10 mouse cellular contexts compared by ENCODE assay signal in the genomic region with DNA sequence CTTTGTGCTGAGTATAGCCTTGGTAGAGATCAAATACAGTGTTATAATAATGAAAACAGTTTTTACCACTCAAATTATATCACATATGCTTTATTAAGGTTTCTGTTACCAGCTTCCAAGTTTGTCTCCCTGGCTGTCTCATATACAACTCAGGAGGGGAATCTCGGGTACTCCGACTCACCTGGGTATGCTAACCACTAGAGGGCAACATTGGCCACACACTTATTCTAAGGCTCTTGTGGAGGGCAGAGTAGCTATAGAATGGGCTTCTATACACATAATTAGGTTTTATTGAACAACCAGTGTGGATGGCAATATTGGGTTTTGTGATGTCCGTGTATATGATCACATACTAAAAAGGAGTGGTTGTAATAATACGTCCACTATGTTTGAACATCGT. TPM values are rescaled to one million over a fixed set of nuclear protein-coding genes. Genes with fewer than 3 reads are reported as not detected.
A peak's percentile ranks its signal among the peaks of the same experiment; 100 is the strongest.
DNase-seq lines count a peak whose midpoint lies in the region; ATAC-seq and TF ChIP-seq lines count a peak whose summit lies in the region.
"Had no signal": no experiment of that assay in that cellular context is flagged by ENCODE, and none has a peak within 500 bp of the region (broad histone marks: within the 10 kb centered on the region; RNA-seq: fewer than 3 reads in every experiment).

No protein-coding gene starts in this region.

- H3K9me3 ChIP-seq in intestine, postnatal 0 days (ENCODE audit: control insufficient read depth): no peaks in the 10 kb centered on the region
- H3K9me3 ChIP-seq in intestine, embryonic 16.5 days (ENCODE audit: control insufficient read depth, low read length): no peaks in the 10 kb centered on the region
- no peaks in the 10 kb centered on the region for H3K9me3 ChIP-seq in ES-Bruce4 (replicated peaks; ENCODE audit: control insufficient read depth, insufficient read depth, low read length, poor library complexity, severe bottlenecking)
- H3K9me3 ChIP-seq in liver, postnatal 0 days (ENCODE audit: low read length): no peaks in the 10 kb centered on the region
- H3K9me3 ChIP-seq: embryonic facial prominence, embryonic 13.5 days; limb, embryonic 15.5 days had no signal

- TF ChIP-seq EP300 in ES-Bruce4 (IDR thresholded peaks at IDR 0.05; ENCODE audit: insufficient read depth, low read depth, low read length): no peak
- no peak for TF ChIP-seq EP300 in liver, postnatal 0 days (IDR thresholded peaks at IDR 0.05; ENCODE audit: low read depth)

- TF ChIP-seq CTCF in intestine, postnatal 0 days (IDR thresholded peaks at IDR 0.05; ENCODE audit: low read depth): peak; percentile 71
- TF ChIP-seq CTCF in ES-Bruce4 (IDR thresholded peaks at IDR 0.05; ENCODE audit: low read depth, low read length): peak; percentile 35
- TF ChIP-seq CTCF in cortical plate, adult 2 months (IDR thresholded peaks at IDR 0.05; ENCODE audit: extremely low read depth, insufficient read depth, low read length): peak; percentile 67
- peak; percentile 69 for TF ChIP-seq CTCF in liver, postnatal 0 days (IDR thresholded peaks at IDR 0.05; ENCODE audit: low read depth)

- H3K4me1 ChIP-seq in intestine, postnatal 0 days (replicated peaks; ENCODE audit: control insufficient read depth, insufficient read depth, low read length): no peaks in the 10 kb centered on the region
- H3K4me1 ChIP-seq in intestine, embryonic 16.5 days (ENCODE audit: control insufficient read depth, insufficient read depth, low read length): no peaks in the 10 kb centered on the region
- no peaks in the 10 kb centered on the region for H3K4me1 ChIP-seq in ES-Bruce4 (ENCODE audit: control insufficient read depth, insufficient read depth, low read length)
- H3K4me1 ChIP-seq in cortical plate, adult 2 months (ENCODE audit: control insufficient read depth, insufficient read depth, low read length): no peaks in the 10 kb centered on the region
- H3K4me1 ChIP-seq in liver, postnatal 0 days (ENCODE audit: insufficient read depth): no peaks in the 10 kb centered on the region
- H3K4me1 ChIP-seq: embryonic facial prominence, embryonic 13.5 days; limb, embryonic 15.5 days had no signal

- H3K36me3 ChIP-seq in intestine, postnatal 0 days (ENCODE audit: control insufficient read depth, insufficient read depth): no peaks in the 10 kb centered on the region
- H3K36me3 ChIP-seq in intestine, embryonic 16.5 days (ENCODE audit: control insufficient read depth, insufficient read depth, low read length): no peaks in the 10 kb centered on the region
- H3K36me3 ChIP-seq in ES-Bruce4 (ENCODE audit: control insufficient read depth, insufficient read depth, low read length, poor library complexity, severe bottlenecking): no peaks in the 10 kb centered on the region
- H3K36me3 ChIP-seq in liver, postnatal 0 days (replicated peaks; ENCODE audit: insufficient read depth, low read length): no peaks in the 10 kb centered on the region
- H3K36me3 ChIP-seq: embryonic facial prominence, embryonic 13.5 days; limb, embryonic 15.5 days had no signal

- no peaks in the 10 kb centered on the region for H3K27me3 ChIP-seq in intestine, postnatal 0 days (replicated peaks; ENCODE audit: control insufficient read depth, insufficient read depth, low read length)
- no peaks in the 10 kb centered on the region for H3K27me3 ChIP-seq in intestine, embryonic 16.5 days (replicated peaks; ENCODE audit: control insufficient read depth, insufficient read depth, low read length)
- no peaks in the 10 kb centered on the region for H3K27me3 ChIP-seq in ES-Bruce4 (ENCODE audit: control insufficient read depth, insufficient read depth, low read length, poor library complexity, severe bottlenecking)
- no peaks in the 10 kb centered on the region for H3K27me3 ChIP-seq in liver, postnatal 0 days (ENCODE audit: insufficient read depth, low read length)
- H3K27me3 ChIP-seq: embryonic facial prominence, embryonic 13.5 days; limb, embryonic 15.5 days had no signal

- H3K27ac ChIP-seq in intestine, postnatal 0 days (ENCODE audit: low read depth, low read length): no peak overlapping the region
- H3K27ac ChIP-seq in intestine, embryonic 16.5 days (ENCODE audit: low read length): no peak overlapping the region
- H3K27ac ChIP-seq in ES-Bruce4 (ENCODE audit: insufficient read depth, low read length): no peak overlapping the region
- H3K27ac ChIP-seq in cortical plate, adult 2 months (ENCODE audit: insufficient read depth, low read length): no peak overlapping the region
- no peak overlapping the region for H3K27ac ChIP-seq in liver, postnatal 0 days (ENCODE audit: low read depth)
- H3K27ac ChIP-seq: embryonic facial prominence, embryonic 13.5 days; limb, embryonic 15.5 days had no signal

- H3K4me3 ChIP-seq in intestine, postnatal 0 days (ENCODE audit: low read depth, low read length): no peak overlapping the region
- no peak overlapping the region for H3K4me3 ChIP-seq in intestine, embryonic 16.5 days (ENCODE audit: low read length)
- no peak overlapping the region for H3K4me3 ChIP-seq in ES-Bruce4 (ENCODE audit: low read depth, low read length)
- H3K4me3 ChIP-seq in cortical plate, adult 2 months (ENCODE audit: insufficient read depth, low read length): no peak overlapping the region
- H3K4me3 ChIP-seq in liver, postnatal 0 days (ENCODE audit: low read depth, low read length): no peak overlapping the region
- H3K4me3 ChIP-seq: embryonic facial prominence, embryonic 13.5 days; limb, embryonic 15.5 days had no signal

- TF ChIP-seq POLR2A in ES-Bruce4 (IDR thresholded peaks at IDR 0.05; ENCODE audit: insufficient read depth, low read length): no peak
- no peak for TF ChIP-seq POLR2A in cortical plate, adult 2 months (IDR thresholded peaks at IDR 0.05; ENCODE audit: extremely low read depth, insufficient read depth, low read length)

- peak; percentile 59 for DNase-seq in 3T3-L1 (ENCODE audit: low read depth, low spot score)
- DNase-seq in liver, postnatal 0 days: peak; percentile 22
- no peak for DNase-seq in ovary, adult 18-20 months (ENCODE audit: low spot score)
- DNase-seq in right cerebral cortex, postnatal 25 days: no peak

- no peak for ATAC-seq in intestine, postnatal 0 days
- ATAC-seq in intestine, embryonic 16.5 days: no peak
- no peak for ATAC-seq in liver, postnatal 0 days

- H3K4me2 ChIP-seq in intestine, postnatal 0 days (replicated peaks; ENCODE audit: low read depth): no peak overlapping the region
- no peak overlapping the region for H3K4me2 ChIP-seq in intestine, embryonic 16.5 days (ENCODE audit: low read depth, low read length)
- H3K4me2 ChIP-seq in liver, postnatal 0 days (ENCODE audit: low read depth, low read length): no peak overlapping the region
- H3K4me2 ChIP-seq: embryonic facial prominence, embryonic 13.5 days; limb, embryonic 15.5 days had no signal

- no peak overlapping the region for H3K9ac ChIP-seq in intestine, postnatal 0 days (ENCODE audit: low read depth, low read length)
- no peak overlapping the region for H3K9ac ChIP-seq in intestine, embryonic 16.5 days (ENCODE audit: low read depth, low read length)
- H3K9ac ChIP-seq in ES-Bruce4 (ENCODE audit: low read depth, poor library complexity, severe bottlenecking): no peak overlapping the region
- H3K9ac ChIP-seq in liver, postnatal 0 days (replicated peaks): no peak overlapping the region
- H3K9ac ChIP-seq: embryonic facial prominence, embryonic 13.5 days; limb, embryonic 15.5 days had no signal

- WGBS in intestine, postnatal 0 days: 45% methylated on average over 5 of the region's 5 CpGs
- 43% methylated on average over 5 of the region's 5 CpGs for WGBS in intestine, embryonic 16.5 days
- WGBS in liver, postnatal 0 days (ENCODE audit: insufficient replicate concordance): 36% methylated on average over 5 of the region's 5 CpGs

RNA-seq across cellular contexts. Expression of a gene that starts 47.1 kb away (rescaled TPM):
- 4.0 and 4.4 TPM in 2 replicates for polyA plus RNA-seq in intestine, postnatal 0 days (2015; fragmentation: Nextera tagmentation; extraction: Ambion mirVana)
- polyA plus RNA-seq in intestine, embryonic 16.5 days (2015; fragmentation: Nextera tagmentation; extraction: Ambion mirVana): 4.5 and 5.2 TPM in 2 replicates
- polyA plus RNA-seq in ES-Bruce4 (2011; ENCODE audit: insufficient read depth, insufficient read length, low read depth, missing spikeins): 2.0 and 2.1 TPM in 2 replicates
- polyA plus RNA-seq in cortical plate, adult 2 months (2012; rRNA removed): 9.5 and 10.1 TPM in 2 replicates
- polyA plus RNA-seq in liver, postnatal 0 days (2015; fragmentation: Nextera tagmentation; extraction: Ambion mirVana): 2.0 and 2.6 TPM in 2 replicates

Comparison
In these comparisons a context has a peak if more than half of its experiments do, and no peak if none do; other contexts are left out.
1. DNase-seq: peak in 3T3-L1 (single experiment) and liver, postnatal 0 days (single experiment); none in ovary, adult 18-20 months (single experiment) and right cerebral cortex, postnatal 25 days (single experiment).
2. Peak in every context shown above with its lines, with median percentiles within 50 percentile points of each other: CTCF ChIP-seq.